Mouse (Mus musculus): ENCODE data around the gene Klrb1b. TPM values are rescaled to one million over a fixed set of nuclear protein-coding genes. Genes with fewer than 3 reads are reported as not detected.

The Klrb1b gene
- not detected for polyA plus RNA-seq (2014; fragmentation: Illumina TruSeq; extraction: RNeasy Lipid Tissue Mini Kit (QIAGEN cat#74804); ENCODE audit: low read depth, low replicate concordance)

DNA sequence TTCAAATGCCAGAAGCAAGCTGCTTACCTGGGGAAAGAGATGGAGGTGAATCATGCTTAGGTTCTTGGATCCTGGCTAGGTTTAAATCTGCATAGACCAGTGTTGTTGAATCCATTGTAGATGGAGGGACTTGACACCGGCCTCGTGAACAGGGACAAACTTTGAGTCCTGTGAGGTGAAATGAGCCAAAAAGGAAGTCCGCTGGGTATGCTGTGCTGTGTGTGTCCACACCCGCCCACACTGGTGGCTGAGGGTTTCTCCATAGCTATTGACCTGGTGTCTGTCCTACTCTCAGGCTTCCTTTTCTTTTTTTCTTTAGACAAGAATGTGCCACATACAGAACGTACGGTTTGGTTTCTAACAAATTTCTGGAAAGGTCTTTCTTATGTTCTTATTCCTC lies at the start of gene Klrb1b, which contains the start of gene Gm44511:
Klrb1b (minus strand) TSS at position 200 of the 400 bp plus-strand sequence.
Gm44511 (minus strand) TSS at position 184 of the 400 bp plus-strand sequence.

DNA sequence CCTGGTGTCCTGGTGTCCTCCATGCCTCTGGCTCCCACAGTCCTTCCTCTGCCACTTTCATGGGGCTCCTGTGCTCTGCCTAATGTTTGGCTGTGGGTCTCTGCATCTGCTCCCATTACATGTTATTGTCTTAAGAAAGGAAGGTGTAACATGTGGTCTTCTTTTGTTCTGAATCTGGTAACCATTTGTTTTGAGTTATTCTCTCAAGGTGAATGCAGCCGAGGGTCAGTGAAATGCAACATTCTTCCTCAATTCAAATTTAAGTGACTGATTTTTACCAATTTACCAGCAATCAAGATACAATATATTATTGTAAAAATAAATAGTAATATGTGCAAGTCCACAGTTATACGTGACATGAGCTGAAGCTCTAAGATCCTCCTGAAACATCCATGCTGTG lies 37.0 kb downstream of the Klrb1b start, which contains the start of gene Klrb1c:
Klrb1c (minus strand) TSS at position 101 of the 400 bp plus-strand sequence.

Other genes with a start within 250 kb of the Klrb1b start
- gene A2ml1, start 244.7 kb downstream of the Klrb1b start, polyA plus RNA-seq (2014; fragmentation: Illumina TruSeq; extraction: RNeasy Lipid Tissue Mini Kit (QIAGEN cat#74804); ENCODE audit: low read depth, low replicate concordance), result 56.5 TPM
- gene Klrb1a, start 202.8 kb downstream of the Klrb1b start, polyA plus RNA-seq (2014; fragmentation: Illumina TruSeq; extraction: RNeasy Lipid Tissue Mini Kit (QIAGEN cat#74804); ENCODE audit: low read depth, low replicate concordance), result not detected
- gene Clec2h, start 163.9 kb downstream of the Klrb1b start, polyA plus RNA-seq (2014; fragmentation: Illumina TruSeq; extraction: RNeasy Lipid Tissue Mini Kit (QIAGEN cat#74804); ENCODE audit: low read depth, low replicate concordance), result 16.9 TPM
- gene Klrb1, start 103.3 kb downstream of the Klrb1b start, polyA plus RNA-seq (2014; fragmentation: Illumina TruSeq; extraction: RNeasy Lipid Tissue Mini Kit (QIAGEN cat#74804); ENCODE audit: low read depth, low replicate concordance), result not detected
- 1.0 TPM for gene Klrb1c, start 37.1 kb downstream of the Klrb1b start, polyA plus RNA-seq (2014; fragmentation: Illumina TruSeq; extraction: RNeasy Lipid Tissue Mini Kit (QIAGEN cat#74804); ENCODE audit: low read depth, low replicate concordance)
- not detected for gene Gm44511, start within 50 bp of the Klrb1b start, polyA plus RNA-seq (2014; fragmentation: Illumina TruSeq; extraction: RNeasy Lipid Tissue Mini Kit (QIAGEN cat#74804); ENCODE audit: low read depth, low replicate concordance)
- 0.85 TPM for gene Clec2i, start 61.3 kb upstream of the Klrb1b start, polyA plus RNA-seq (2014; fragmentation: Illumina TruSeq; extraction: RNeasy Lipid Tissue Mini Kit (QIAGEN cat#74804); ENCODE audit: low read depth, low replicate concordance)
- gene BC035044, start 64.8 kb upstream of the Klrb1b start, polyA plus RNA-seq (2014; fragmentation: Illumina TruSeq; extraction: RNeasy Lipid Tissue Mini Kit (QIAGEN cat#74804); ENCODE audit: low read depth, low replicate concordance), result 0.85 TPM
- not detected for gene Clec2g, start 108.0 kb upstream of the Klrb1b start, polyA plus RNA-seq (2014; fragmentation: Illumina TruSeq; extraction: RNeasy Lipid Tissue Mini Kit (QIAGEN cat#74804); ENCODE audit: low read depth, low replicate concordance)
- gene Klrb1f, start 219.6 kb upstream of the Klrb1b start, polyA plus RNA-seq (2014; fragmentation: Illumina TruSeq; extraction: RNeasy Lipid Tissue Mini Kit (QIAGEN cat#74804); ENCODE audit: low read depth, low replicate concordance), result not detected

Measured in liver, adult 10 weeks (tissue).